Mouse (Mus musculus) bone marrow macrophage, adult 2 months (primary cell): ENCODE measurements at regions not wholly inside any gene's neighbourhood (a gene's known extent, or its start where the extent isn't known, plus 50 kb on each side); places are given as distances from the start of the nearest gene placed in this dataset.

Experiments
- CTCF ChIP-seq: IDR thresholded peaks from 2 replicates; pipeline ENCODE4 v1.5.1; 2012; ENCODE audit warnings: low read depth, mild to moderate bottlenecking, low read length, moderate library complexity
- POLR2A ChIP-seq: IDR thresholded peaks from 2 replicates; pipeline ENCODE4 v1.6.1; 2012; ENCODE audit warnings: mild to moderate bottlenecking, low read depth, low read length, borderline replicate concordance

- TF ChIP-seq CTCF (no peak), POLR2A (no peak)
These were observed 96.6 kb upstream of the Zfand5 start for GRCm38 (mm10) chr19:21175426-21175831.
